Comparison of ENCODE assay signal across 29 mouse cellular contexts in the genomic region with DNA sequence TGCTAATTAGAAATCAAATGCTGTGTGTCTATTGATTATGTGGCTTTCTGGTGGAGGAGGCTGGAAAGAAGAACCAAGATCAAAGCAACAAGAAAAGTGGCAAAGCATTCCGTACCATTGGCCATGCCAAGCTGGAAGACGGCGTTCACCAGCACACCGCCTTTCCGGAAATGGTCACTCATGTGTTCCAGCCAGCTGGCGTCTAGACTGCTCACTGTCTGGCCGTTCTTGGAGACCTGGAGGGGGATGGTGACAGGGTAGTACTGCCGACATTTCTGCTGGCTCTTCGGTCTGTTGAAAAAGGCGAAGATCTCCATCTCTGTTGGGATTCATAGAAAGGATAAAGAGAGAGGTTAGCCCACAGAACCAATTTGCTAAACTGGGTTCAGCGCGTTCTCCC.
DNase-seq lines count a peak whose midpoint lies in the region; ATAC-seq and TF ChIP-seq lines count a peak whose summit lies in the region.
"Had no signal": no experiment of that assay in that cellular context is flagged by ENCODE, and none has a peak within 500 bp of the region (broad histone marks: within the 10 kb centered on the region; RNA-seq: fewer than 3 reads in every experiment).

No protein-coding gene starts in this region.

- peak; percentile 43 for DNase-seq in gastrocnemius, adult 2 months
- no peak for DNase-seq in gastrocnemius, postnatal 14 days
- peak; percentile 59 for DNase-seq in left cerebral cortex, postnatal 4 days
- DNase-seq in left cerebral cortex, postnatal 10 days (ENCODE audit: extremely low spot score in 1 of 2, low spot score in 2 of 2) = no peak
- peak; percentile 53 to 69 for DNase-seq in cerebellum, adult 2 months
- DNase-seq in cerebellum, postnatal 14 days = peak; percentile 79 to 82
- DNase-seq: adrenal gland, adult 8-10 months; embryo, embryonic 11 days; gastrocnemius, postnatal 36 days; heart, postnatal 4 days; kidney, adult 18-20 months; layer of hippocampus, adult 9-11 months; liver, embryonic 13.5 days; lung, adult 18-20 months; right cerebral cortex, postnatal 4 days; thymus, adult 18-20 months; thymus, postnatal 36 days had no signal

- H3K9ac ChIP-seq in liver, embryonic 12.5 days = no peak overlapping the region
- H3K9ac ChIP-seq in kidney, embryonic 16.5 days (replicated peaks; ENCODE audit: low read length) = no peak overlapping the region
- H3K9ac ChIP-seq: embryonic facial prominence, embryonic 12.5 days; hindbrain, embryonic 13.5 days; kidney, embryonic 15.5 days; liver, embryonic 13.5 days; midbrain, embryonic 15.5 days had no signal

- no peak overlapping the region for H3K27ac ChIP-seq in gastrocnemius, adult 2 months
- H3K27ac ChIP-seq in cerebellum, adult 2 months (ENCODE audit: insufficient read depth, low read length) = no peak overlapping the region
- H3K27ac ChIP-seq in liver, embryonic 12.5 days = no peak overlapping the region
- H3K27ac ChIP-seq in kidney, embryonic 16.5 days (ENCODE audit: low read length) = no peak overlapping the region
- H3K27ac ChIP-seq: embryonic facial prominence, embryonic 12.5 days; hindbrain, embryonic 13.5 days; kidney, embryonic 15.5 days; liver, embryonic 13.5 days; macrophage; midbrain, embryonic 15.5 days; stomach, postnatal 0 days had no signal

- H3K27me3 ChIP-seq in cerebellum, adult 2 months (ENCODE audit: control insufficient read depth, insufficient read depth, low read length) = no peaks in the 10 kb centered on the region
- H3K27me3 ChIP-seq in liver, embryonic 12.5 days (replicated peaks) = 0 out of 2 replicates have a peak, but pooled peaks cover under 1% of the 10 kb centered on the region
- no peaks in the 10 kb centered on the region for H3K27me3 ChIP-seq in kidney, embryonic 16.5 days (ENCODE audit: insufficient read depth, low read length)
- H3K27me3 ChIP-seq: embryonic facial prominence, embryonic 12.5 days; hindbrain, embryonic 13.5 days; kidney, embryonic 15.5 days; midbrain, embryonic 15.5 days had no signal

- TF ChIP-seq POLR2A in cerebellum, adult 2 months (IDR thresholded peaks at IDR 0.05; ENCODE audit: borderline replicate concordance, insufficient read depth, low read length) = no peak

- no peak overlapping the region for H3K4me3 ChIP-seq in gastrocnemius, adult 2 months
- H3K4me3 ChIP-seq in cerebellum, adult 2 months (replicated peaks; ENCODE audit: insufficient read depth, low read depth, low read length) = no peak overlapping the region
- no peak overlapping the region for H3K4me3 ChIP-seq in liver, embryonic 12.5 days
- no peak overlapping the region for H3K4me3 ChIP-seq in kidney, embryonic 16.5 days (ENCODE audit: low read length)
- H3K4me3 ChIP-seq: embryonic facial prominence, embryonic 12.5 days; hindbrain, embryonic 13.5 days; kidney, embryonic 15.5 days; liver, embryonic 13.5 days; midbrain, embryonic 15.5 days had no signal

- H3K4me1 ChIP-seq in cerebellum, adult 2 months (ENCODE audit: control insufficient read depth, insufficient read depth, low read length) = no peaks in the 10 kb centered on the region
- H3K4me1 ChIP-seq in liver, embryonic 12.5 days = no peaks in the 10 kb centered on the region; the same call in 1 of the 2 replicates
- H3K4me1 ChIP-seq in kidney, embryonic 16.5 days (ENCODE audit: insufficient read depth, low read length) = no peaks in the 10 kb centered on the region
- H3K4me1 ChIP-seq: kidney, embryonic 15.5 days had no signal

- 21% methylated on average over 12 of the region's 12 CpGs for WGBS in cerebellum, adult 2 months
- 87% methylated on average over 12 of the region's 12 CpGs for WGBS in liver, embryonic 12.5 days (ENCODE audit: insufficient replicate concordance)
- WGBS in kidney, embryonic 16.5 days = 89% methylated on average over 12 of the region's 12 CpGs

- H3K4me2 ChIP-seq in liver, embryonic 12.5 days = no peak overlapping the region
- H3K4me2 ChIP-seq in kidney, embryonic 16.5 days (replicated peaks; ENCODE audit: low read depth, low read length) = no peak overlapping the region
- H3K4me2 ChIP-seq: embryonic facial prominence, embryonic 12.5 days; hindbrain, embryonic 13.5 days; kidney, embryonic 15.5 days; liver, embryonic 13.5 days; midbrain, embryonic 15.5 days had no signal

- intact Hi-C loops in gastrocnemius, adult 2 months (cut with DNase I) = no loop called here
- intact Hi-C loops in gastrocnemius, postnatal 14 days (cut with DNase I; ENCODE audit: low total_unique reads) = no loop called here
- intact Hi-C loops in left cerebral cortex, postnatal 4 days (cut with DNase I) = no loop called here
- intact Hi-C loops in left cerebral cortex, postnatal 10 days (cut with DNase I) = no loop called here

- no peak for TF ChIP-seq CTCF in gastrocnemius, adult 2 months (IDR thresholded peaks at IDR 0.05)
- TF ChIP-seq CTCF in cerebellum, adult 2 months (IDR thresholded peaks at IDR 0.05; ENCODE audit: borderline replicate concordance, insufficient read depth, low read depth, low read length) = no peak

- no peak for ATAC-seq in liver, embryonic 12.5 days
- no peak for ATAC-seq in kidney, embryonic 16.5 days (ENCODE audit: low FRiP score, low TSS enrichment)
- ATAC-seq: forebrain, embryonic 14.5 days; inflammation-experienced regulatory T-cells, adult 6 months; lung, postnatal 0 days; midbrain, embryonic 15.5 days had no signal

- no peaks in the 10 kb centered on the region for H3K9me3 ChIP-seq in liver, embryonic 12.5 days (replicated peaks)
- no peaks in the 10 kb centered on the region for H3K9me3 ChIP-seq in kidney, embryonic 16.5 days (ENCODE audit: low read length)
- H3K9me3 ChIP-seq: embryonic facial prominence, embryonic 12.5 days; hindbrain, embryonic 13.5 days; kidney, embryonic 15.5 days; liver, embryonic 13.5 days; midbrain, embryonic 15.5 days had no signal

- H3K36me3 ChIP-seq in liver, embryonic 12.5 days = peaks cover 4% of the 10 kb centered on the region; the same call in 1 of the 2 replicates
- H3K36me3 ChIP-seq in kidney, embryonic 16.5 days (ENCODE audit: insufficient read depth, low read length) = no peaks in the 10 kb centered on the region
- H3K36me3 ChIP-seq: embryonic facial prominence, embryonic 12.5 days; G1E; hindbrain, embryonic 13.5 days; kidney, embryonic 15.5 days; liver, embryonic 13.5 days; midbrain, embryonic 15.5 days had no signal

Comparison
In these comparisons a context has a peak if more than half of its experiments do, and no peak if none do; other contexts are left out.
1. DNase-seq: peak in gastrocnemius, adult 2 months (single experiment), left cerebral cortex, postnatal 4 days (single experiment), cerebellum, adult 2 months (2 of 2) and cerebellum, postnatal 14 days (2 of 2); none in gastrocnemius, postnatal 14 days (single experiment) and left cerebral cortex, postnatal 10 days (0 of 2).